Mouse (Mus musculus) kidney, embryonic 14.5 days (tissue): ENCODE measurements at regions not wholly inside any gene's neighbourhood (a gene's known extent, or its start where the extent isn't known, plus 50 kb on each side); places are given as distances from the start of the nearest gene placed in this dataset.

Experiments used
- ATAC-seq: fragments of 200-750 bp; cut with Nextera tagmentation; 2 replicates; pipeline ENCODE4 v1.8.0; 2017; ENCODE audit warnings: moderate number of reproducible peaks, mild to moderate bottlenecking, moderate TSS enrichment, moderate library complexity; ENCODE audit not compliant: low FRiP score, low TSS enrichment
- H3K27ac ChIP-seq: fragments of 300-500 bp; sonication (generic); 2 replicates; pipeline ENCODE4 v1.5.1; 2014; ENCODE audit warnings: low read depth, mild to moderate bottlenecking, low read length, moderate library complexity, mixed read lengths
- H3K27me3 ChIP-seq: fragments of 300-500 bp; sonication (generic); 2 replicates; pipeline ENCODE4 v1.6.1; 2014; ENCODE audit warnings: mild to moderate bottlenecking, low read length; ENCODE audit not compliant: control insufficient read depth, insufficient read depth
- H3K36me3 ChIP-seq: fragments of 300-500 bp; sonication (generic); 2 replicates; pipeline ENCODE4 v1.6.1; 2014; ENCODE audit warnings: low read length, mixed read lengths; ENCODE audit not compliant: control insufficient read depth, insufficient read depth
- H3K4me1 ChIP-seq: fragments of 300-500 bp; sonication (generic); 2 replicates; pipeline ENCODE4 v1.6.1; 2014; ENCODE audit warnings: low read length, mixed read lengths; ENCODE audit not compliant: control insufficient read depth, insufficient read depth
- H3K4me2 ChIP-seq: fragments of 300-500 bp; sonication (generic); replicated peaks from 2 replicates; pipeline ENCODE4 v1.6.1; 2014; ENCODE audit warnings: low read depth, mild to moderate bottlenecking, low read length
- H3K4me3 ChIP-seq: fragments of 300-500 bp; sonication (generic); 2 replicates; pipeline ENCODE4 v1.5.1; 2014; ENCODE audit warnings: mild to moderate bottlenecking, low read length
- H3K9ac ChIP-seq: fragments of 300-500 bp; sonication (generic); 2 replicates; pipeline ENCODE4 v1.6.1; 2014; ENCODE audit warnings: low read depth, mild to moderate bottlenecking, low read length, moderate library complexity
- H3K9me3 ChIP-seq: fragments of 300-500 bp; sonication (generic); 2 replicates; pipeline ENCODE4 v1.6.1; 2016; ENCODE audit warnings: low read length; ENCODE audit not compliant: control insufficient read depth
- WGBS: fragments of 180-500 bp; shearing (Covaris S2); extraction: QIAGEN DNeasy Blood & Tissue Kit; methylation state at CpG from one replicate; pipeline ENCODE4 v1.1.7; 2014; 5-methylcytosine and 5-hydroxymethylcytosine counted together

DNA sequence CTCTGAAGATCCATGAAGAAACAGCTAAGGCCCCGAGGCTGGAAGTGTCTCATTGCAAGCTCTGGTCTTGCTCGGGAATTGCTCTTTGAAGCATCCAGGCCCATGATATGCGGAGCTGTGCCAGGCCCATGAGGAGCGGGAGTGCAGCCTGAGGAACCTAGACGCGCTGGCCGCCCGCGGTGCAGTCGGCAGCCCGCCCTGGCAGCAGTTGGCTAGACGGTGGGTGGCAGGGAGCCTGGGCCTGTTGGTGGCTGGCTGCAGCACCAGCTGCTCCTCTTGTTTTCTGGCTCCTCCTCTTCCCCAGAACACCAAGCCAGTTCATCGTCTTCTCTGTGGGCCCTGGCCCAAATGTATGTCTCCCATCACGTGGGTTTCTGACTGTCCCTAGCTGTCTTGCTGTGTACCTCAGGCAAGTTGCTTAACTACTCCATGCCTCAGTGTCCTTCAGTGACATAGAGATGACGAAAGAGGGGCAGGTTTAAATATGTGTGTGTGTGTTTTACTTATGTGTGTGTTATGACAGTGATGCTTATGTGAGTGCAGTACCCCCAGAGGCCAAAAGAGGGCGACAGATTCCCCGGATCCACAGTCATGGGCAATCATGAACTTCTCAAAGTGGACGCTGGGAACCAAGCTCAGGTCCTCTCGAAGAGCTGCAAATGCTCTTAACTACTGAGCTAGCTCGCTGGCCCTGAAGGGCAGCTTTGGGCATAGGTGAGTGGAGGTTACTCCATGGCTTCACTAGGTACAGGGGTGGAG lies 57.3 kb upstream of the Eln start:
- no peaks in the 10 kb centered on the region for H3K36me3 ChIP-seq
- no peaks in the 10 kb centered on the region for H3K27me3 ChIP-seq
- no peak overlapping the region for H3K4me3 ChIP-seq
- peaks cover 4% of the 10 kb centered on the region for H3K9me3 ChIP-seq
- no peaks in the 10 kb centered on the region for H3K4me1 ChIP-seq
- H3K9ac ChIP-seq = no peak overlapping the region
- no peak overlapping the region for H3K27ac ChIP-seq
- no peak overlapping the region for H3K4me2 ChIP-seq
- no peak for ATAC-seq
- WGBS = 91% methylated on average over 20 of the region's 20 CpGs

DNA sequence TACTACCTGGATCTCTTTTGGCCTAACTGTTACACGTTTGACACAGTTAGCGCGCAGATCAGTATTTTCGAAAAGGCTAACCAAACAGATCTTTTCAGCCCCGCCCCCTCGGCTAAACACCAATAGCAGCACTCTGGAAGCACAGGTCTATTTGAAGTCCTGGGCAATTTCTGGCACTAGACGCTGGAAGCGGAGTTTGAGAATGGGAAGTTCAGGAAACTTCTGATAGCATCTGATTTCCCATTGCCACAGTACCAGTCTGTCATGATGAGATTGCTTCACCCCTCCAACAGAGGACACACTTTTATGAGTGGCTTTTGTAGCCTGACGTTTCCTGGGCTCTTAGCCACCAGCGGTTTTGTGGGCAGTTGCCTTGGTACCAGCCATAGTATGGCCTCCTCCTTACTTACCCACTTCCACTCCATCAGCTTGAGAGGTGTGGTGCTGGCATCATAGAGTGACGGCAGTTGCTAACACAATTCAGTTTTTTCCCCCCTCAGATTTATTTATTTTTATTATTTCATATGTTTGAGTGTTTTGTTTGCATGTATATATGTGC lies 55.1 kb upstream of the Eln start:
- Histone ChIP-seq H3K36me3 (no peaks in the 10 kb centered on the region), H3K9me3 (peaks cover 4% of the 10 kb centered on the region)
- WGBS = 85% methylated on average over 11 of the region's 11 CpGs

DNA sequence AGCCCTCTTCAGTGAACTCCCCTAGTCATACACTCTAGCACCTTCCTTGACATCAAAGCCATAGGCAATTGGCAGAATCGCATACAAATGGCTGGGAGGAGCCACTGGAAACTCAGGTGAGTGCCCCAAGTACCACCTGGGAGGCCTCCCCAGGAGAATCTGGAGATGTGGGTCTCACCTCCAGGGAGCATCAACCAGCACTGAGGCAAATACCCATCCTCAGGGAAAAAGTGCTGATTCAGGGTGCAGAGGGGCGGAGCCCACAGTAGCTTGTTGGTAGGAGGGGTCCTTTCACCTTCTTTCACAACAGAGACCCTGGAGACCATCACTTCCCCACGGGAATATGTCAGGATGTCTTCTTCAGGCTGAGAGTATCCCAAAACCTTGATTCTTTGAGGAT lies 53.4 kb upstream of the Eln start:
- Histone ChIP-seq H3K36me3 (no peaks in the 10 kb centered on the region), H3K4me1 (peaks cover 7% of the 10 kb centered on the region), H3K4me3 (no peak overlapping the region), H3K27me3 (no peaks in the 10 kb centered on the region; the same call in 1 of the 2 replicates), H3K4me2 (no peak overlapping the region), H3K27ac (no peak overlapping the region), H3K9me3 (peaks cover 4% of the 10 kb centered on the region), H3K9ac (no peak overlapping the region)
- 81% methylated on average over 3 of the region's 3 CpGs for WGBS
- no peak for ATAC-seq

More for the DNA sequence above, 55.1 kb upstream of the Eln start:
- Histone ChIP-seq H3K4me1 (peaks cover 7% of the 10 kb centered on the region), H3K27ac (no peak overlapping the region), H3K4me2 (no peak overlapping the region), H3K9ac (no peak overlapping the region), H3K4me3 (no peak overlapping the region), H3K27me3 (no peaks in the 10 kb centered on the region; the same call in 1 of the 2 replicates)
- no peak for ATAC-seq

GRCm38 (mm10) chr5:134799911-134800310 lies 52.8 kb upstream of the Eln start:
- H3K36me3 ChIP-seq = no peaks in the 10 kb centered on the region
- H3K9ac ChIP-seq = no peak overlapping the region
- H3K4me2 ChIP-seq = no peak overlapping the region
- no peak overlapping the region for H3K4me3 ChIP-seq
- H3K27ac ChIP-seq = no peak overlapping the region
- H3K27me3 ChIP-seq = no peaks in the 10 kb centered on the region; the same call in 1 of the 2 replicates
- H3K9me3 ChIP-seq = peaks cover 4% of the 10 kb centered on the region
- H3K4me1 ChIP-seq = peaks cover 7% of the 10 kb centered on the region
- ATAC-seq = no peak

- H3K4me1 ChIP-seq = peaks cover 7% of the 10 kb centered on the region
- no peak overlapping the region for H3K27ac ChIP-seq
- WGBS = 31% methylated on average over 18 of the region's 18 CpGs
- no peaks in the 10 kb centered on the region for H3K36me3 ChIP-seq
- H3K4me2 ChIP-seq = no peak overlapping the region
- H3K27me3 ChIP-seq = no peaks in the 10 kb centered on the region; the same call in 1 of the 2 replicates
- no peak overlapping the region for H3K9ac ChIP-seq
- peak; percentile 57; the same call in 1 of the 2 replicates for ATAC-seq
- H3K9me3 ChIP-seq = no peaks in the 10 kb centered on the region
- H3K4me3 ChIP-seq = no peak overlapping the region
Measured at GRCm38 (mm10) chr5:134797688-134798094, 50.6 kb upstream of the Eln start.
